ENCODE assay signal across 29 mouse cellular contexts in genomic region chr14:58714856-58715255, GRCm38 (mm10).
DNase-seq lines count a peak whose midpoint lies in the region; ATAC-seq lines count a peak whose summit lies in the region.
"Had no signal": no experiment of that assay in that cellular context is flagged by ENCODE, and none has a peak within 500 bp of the region (broad histone marks: within the 10 kb centered on the region; RNA-seq: fewer than 3 reads in every experiment).

No protein-coding gene starts in this region.

- no peaks in the 10 kb centered on the region for H3K9me3 ChIP-seq in midbrain, embryonic 14.5 days (ENCODE audit: control insufficient read depth, low read length)
- H3K9me3 ChIP-seq: embryonic facial prominence, embryonic 13.5 days; embryonic facial prominence, embryonic 15.5 days; forebrain, embryonic 10.5 days; forebrain, embryonic 12.5 days had no signal

- no peak overlapping the region for H3K9ac ChIP-seq in midbrain, embryonic 14.5 days (replicated peaks; ENCODE audit: low read length)
- H3K9ac ChIP-seq: embryonic facial prominence, embryonic 13.5 days; embryonic facial prominence, embryonic 15.5 days; forebrain, embryonic 12.5 days had no signal

- no peak overlapping the region for H3K4me3 ChIP-seq in midbrain, embryonic 14.5 days (replicated peaks; ENCODE audit: low read depth, low read length)
- H3K4me3 ChIP-seq: embryonic facial prominence, embryonic 13.5 days; embryonic facial prominence, embryonic 15.5 days; erythroblast, embryonic 14.5 days; forebrain, embryonic 10.5 days; forebrain, embryonic 12.5 days had no signal

- no peaks in the 10 kb centered on the region for H3K4me1 ChIP-seq in midbrain, embryonic 14.5 days (ENCODE audit: control insufficient read depth, insufficient read depth, low read length)
- H3K4me1 ChIP-seq: embryonic facial prominence, embryonic 13.5 days; embryonic facial prominence, embryonic 15.5 days; forebrain, embryonic 10.5 days; forebrain, embryonic 12.5 days had no signal

- H3K27me3 ChIP-seq in midbrain, embryonic 14.5 days (ENCODE audit: control insufficient read depth, insufficient read depth, low read length): no peaks in the 10 kb centered on the region
- H3K27me3 ChIP-seq: CH12.LX; embryonic facial prominence, embryonic 13.5 days; embryonic facial prominence, embryonic 15.5 days; forebrain, embryonic 12.5 days; Patski had no signal

- no peak for DNase-seq in frontal cortex, postnatal 14 days (ENCODE audit: low spot score in 2 of 2)
- peak; percentile 20 for DNase-seq in layer of hippocampus, adult 9-11 months
- DNase-seq in layer of hippocampus, postnatal 25 days (ENCODE audit: extremely low spot score in 1 of 2, low spot score in 1 of 2): no peak
- DNase-seq in right cerebral cortex, adult 2 months (ENCODE audit: low spot score in 2 of 2): peak; percentile 5 to 13
- no peak for DNase-seq in right cerebral cortex, postnatal 10 days (ENCODE audit: low spot score in 2 of 2)
- no peak for DNase-seq in midbrain, embryonic 14.5 days
- DNase-seq: adrenal gland, adult 8-10 months; adrenal gland, postnatal 14 days; adrenal gland, postnatal 36 days; B cell, adult 2 months; cerebellum, adult 11 months; cerebellum, adult 18-20 months; cerebellum, adult 8-10 months; cerebellum, adult 9-11 months; cerebellum, postnatal 14 days; cerebellum, postnatal 36 days; embryo, embryonic 11 days had no signal

- no peak overlapping the region for H3K27ac ChIP-seq in midbrain, embryonic 14.5 days (replicated peaks; ENCODE audit: low read depth, low read length)
- H3K27ac ChIP-seq: embryonic facial prominence, embryonic 13.5 days; embryonic facial prominence, embryonic 15.5 days; forebrain, embryonic 10.5 days; forebrain, embryonic 12.5 days had no signal

- H3K4me2 ChIP-seq in midbrain, embryonic 14.5 days (ENCODE audit: low read length): no peak overlapping the region
- H3K4me2 ChIP-seq: embryonic facial prominence, embryonic 13.5 days; embryonic facial prominence, embryonic 15.5 days; forebrain, embryonic 12.5 days had no signal

- peak; percentile 99 for ATAC-seq in frontal cortex, adult (ENCODE audit: low TSS enrichment)
- no peak for ATAC-seq in midbrain, embryonic 14.5 days (ENCODE audit: low FRiP score, low TSS enrichment)
- ATAC-seq: activated CD4-positive, CD25-positive, alpha-beta regulatory T cell, adult 4 months; CD4-positive, CD25-positive, alpha-beta regulatory T cell, adult 4 months; forebrain, embryonic 14.5 days; Patski had no signal

- no peaks in the 10 kb centered on the region for H3K36me3 ChIP-seq in midbrain, embryonic 14.5 days (ENCODE audit: control insufficient read depth, insufficient read depth, low read length)
- H3K36me3 ChIP-seq: embryonic facial prominence, embryonic 13.5 days; embryonic facial prominence, embryonic 15.5 days; forebrain, embryonic 10.5 days; forebrain, embryonic 12.5 days; G1E had no signal

Comparison
In these comparisons a context has a peak if more than half of its experiments do, and no peak if none do; other contexts are left out.
1. DNase-seq: peak in layer of hippocampus, adult 9-11 months (single experiment) and right cerebral cortex, adult 2 months (2 of 2); none in frontal cortex, postnatal 14 days (0 of 2), layer of hippocampus, postnatal 25 days (0 of 2), right cerebral cortex, postnatal 10 days (0 of 2) and midbrain, embryonic 14.5 days (single experiment).